Mouse (Mus musculus) liver, postnatal 0 days (tissue): ENCODE results near the gene Drc3. TPM values are rescaled to one million over a fixed set of nuclear protein-coding genes. Genes with fewer than 3 reads are reported as not detected.

Experiments
- ATAC-seq: fragments of 200-750 bp; cut with Nextera tagmentation; 2 replicates; pipeline ENCODE4 v1.8.0; 2017; ENCODE audit warnings: mild to moderate bottlenecking, moderate library complexity
- DNase-seq: peaks from one replicate; pipeline ENCODE4 v3.0.0-alpha.2; 2016
- H3K27ac ChIP-seq: fragments of 300-500 bp; sonication (generic); 2 replicates; pipeline ENCODE4 v1.5.1; 2014; ENCODE audit warnings: antibody characterized with exemption, moderate library complexity, mild to moderate bottlenecking, low read depth
- H3K27me3 ChIP-seq: fragments of 300-500 bp; sonication (generic); 2 replicates; pipeline ENCODE4 v1.6.1; 2014; ENCODE audit warnings: low read length, control low read depth, mixed read lengths; ENCODE audit not compliant: insufficient read depth
- H3K36me3 ChIP-seq: fragments of 300-500 bp; sonication (generic); replicated peaks from 2 replicates; pipeline ENCODE4 v1.6.1; 2014; ENCODE audit warnings: mild to moderate bottlenecking, control low read depth, low read length, moderate library complexity, mixed read lengths; ENCODE audit not compliant: insufficient read depth
- H3K4me1 ChIP-seq: fragments of 300-500 bp; sonication (generic); 2 replicates; pipeline ENCODE4 v1.6.1; 2014; ENCODE audit warnings: antibody characterized with exemption, mild to moderate bottlenecking, control low read depth; ENCODE audit not compliant: insufficient read depth
- H3K4me2 ChIP-seq: fragments of 300-500 bp; sonication (generic); 2 replicates; pipeline ENCODE4 v1.6.1; 2014; ENCODE audit warnings: low read depth, mild to moderate bottlenecking, low read length, moderate library complexity, mixed read lengths
- H3K4me3 ChIP-seq: fragments of 300-500 bp; sonication (generic); 2 replicates; pipeline ENCODE4 v1.5.1; 2014; ENCODE audit warnings: low read depth, low read length
- H3K9ac ChIP-seq: fragments of 300-500 bp; sonication (generic); replicated peaks from 2 replicates; pipeline ENCODE4 v1.6.1; 2014; ENCODE audit warnings: mild to moderate bottlenecking, moderate library complexity
- H3K9me3 ChIP-seq: fragments of 300-500 bp; sonication (generic); 2 replicates; pipeline ENCODE4 v1.6.1; 2016; ENCODE audit warnings: mild to moderate bottlenecking, control low read depth, low read length, mixed read lengths
- CTCF ChIP-seq: sonication (generic); IDR thresholded peaks from 2 replicates; pipeline ENCODE4 v1.5.1; 2016; ENCODE audit warnings: antibody characterized with exemption, low read depth
- EP300 ChIP-seq: IDR thresholded peaks from 2 replicates; pipeline ENCODE4 v1.6.1; 2016; ENCODE audit warnings: antibody characterized with exemption, low read depth, mild to moderate bottlenecking
- WGBS: fragments of 180-500 bp; shearing (Covaris S2); extraction: QIAGEN DNeasy Blood & Tissue Kit; methylation state at CpG from one replicate; pipeline ENCODE4 v1.1.7; 2014; ENCODE audit not compliant: insufficient replicate concordance; 5-methylcytosine and 5-hydroxymethylcytosine counted together
- polyA plus RNA-seq: library from polyadenylated mRNA; unstranded; fragments of >200 nt; fragmentation: Nextera tagmentation; extraction: Ambion mirVana; gene quantifications from 2 replicates; pipeline ENCODE4 v1.2.1, GENCODE M21; 2015

Gene Drc3
- polyA plus RNA-seq, 1 experiment from 2014 or later, result 0.54 TPM

DNA sequence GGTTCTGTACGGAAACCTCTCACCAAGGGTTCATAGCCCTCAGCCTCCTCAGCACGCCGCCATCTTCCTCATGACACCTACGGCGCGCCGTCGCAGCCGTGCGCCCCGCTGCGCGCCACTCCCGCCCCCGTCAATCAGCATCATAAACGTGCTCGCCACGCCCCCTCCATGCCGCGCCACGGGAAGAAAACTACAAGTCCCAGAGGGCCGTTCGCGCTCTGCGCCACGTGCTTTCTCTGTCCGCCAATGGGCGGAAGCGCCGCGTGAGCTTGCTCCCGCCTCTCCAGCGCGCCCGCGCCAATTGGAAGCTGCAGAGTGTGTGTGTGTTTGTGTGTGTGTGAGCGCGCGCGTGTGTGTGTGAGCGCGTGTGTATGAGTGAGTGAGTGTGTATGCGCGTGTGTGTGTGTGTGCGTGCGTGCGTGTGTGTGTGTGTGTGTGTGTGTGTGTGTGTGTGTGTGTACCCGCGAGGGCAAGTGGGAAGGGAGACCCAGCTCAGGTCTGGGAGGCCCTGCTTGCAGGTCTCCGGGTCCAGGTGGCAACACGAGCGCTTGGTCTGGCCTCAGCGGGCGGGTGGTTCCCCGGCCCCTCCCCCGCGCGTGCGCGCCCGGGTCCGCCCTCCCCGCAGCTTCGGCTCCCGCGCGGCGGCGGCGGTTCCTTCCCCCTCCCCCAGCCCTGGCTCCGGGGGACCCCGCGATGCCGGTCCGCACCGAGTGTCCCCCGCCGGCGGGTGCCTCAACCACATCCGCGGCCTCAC is 64.0 kb downstream of the Drc3 start, which contains the start of gene Gid4:
Gene Gid4, plus strand, starts transcription at position 183 of the 754 bp plus-strand sequence.
- TF ChIP-seq CTCF, result no peak
- no peak for TF ChIP-seq EP300
- ATAC-seq (peak; percentile 93), DNase-seq (peak; percentile 99)
- peak within 1 kb of the TSS; percentile 95 for H3K4me2 ChIP-seq
- no peaks in the 10 kb centered on the region for H3K36me3 ChIP-seq
- H3K27me3 ChIP-seq, result no peaks in the 10 kb centered on the region
- no peaks in the 10 kb centered on the region for H3K9me3 ChIP-seq
- H3K9ac ChIP-seq, result peak within 1 kb of the TSS; percentile 87
- WGBS, result 1% methylated on average over 54 of the region's 81 CpGs
- peak within 1 kb of the TSS; percentile 95 for H3K4me3 ChIP-seq
- H3K27ac ChIP-seq, result peak within 1 kb of the TSS; percentile 90
- peaks cover 26% of the 10 kb centered on the region for H3K4me1 ChIP-seq

DNA sequence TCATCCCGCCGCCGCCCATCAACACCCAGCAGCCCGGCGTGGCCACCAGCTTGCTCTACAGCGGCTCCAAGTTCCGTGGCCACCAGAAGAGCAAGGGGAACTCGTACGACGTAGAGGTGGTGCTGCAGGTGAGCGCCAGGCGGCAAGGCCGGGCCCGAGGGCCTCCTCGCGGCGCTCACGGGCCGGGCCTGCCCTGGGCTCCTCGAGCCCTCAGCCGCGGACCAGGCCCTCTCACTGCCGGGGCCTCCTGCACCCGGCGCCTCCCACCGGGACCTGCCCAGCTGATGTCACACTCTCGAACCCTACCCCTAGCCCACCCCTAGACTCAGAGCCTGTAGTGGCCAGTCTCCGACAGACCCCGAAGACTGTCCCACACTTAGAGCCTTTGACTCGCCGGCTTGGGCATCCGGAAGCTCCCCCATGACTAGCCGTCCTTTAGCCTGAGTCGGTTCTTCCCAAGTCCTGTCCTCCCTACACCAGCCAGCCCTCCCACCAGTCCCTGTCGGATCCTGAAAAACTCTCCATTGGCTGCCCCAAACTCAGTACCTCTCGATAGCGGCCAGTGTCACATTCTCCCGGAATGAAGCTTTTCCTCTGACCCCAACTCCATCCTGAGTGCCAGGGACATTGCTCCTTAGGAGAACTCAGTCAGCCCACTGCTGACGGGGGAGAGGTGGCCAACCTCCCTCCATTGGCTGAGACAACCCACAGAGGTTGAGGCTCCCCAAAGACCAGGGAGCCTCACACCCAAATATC is 64.8 kb downstream of the Drc3 start, which contains the start of gene Atpaf2:
Gene Atpaf2, minus strand, starts transcription at position 741 of the 756 bp plus-strand sequence.
- H3K4me1 ChIP-seq, result peaks cover 26% of the 10 kb centered on the region
- no peaks in the 10 kb centered on the region for H3K9me3 ChIP-seq
- H3K9ac ChIP-seq, result peak within 1 kb of the TSS; percentile 87
- DNase-seq, result peak; percentile 28
- WGBS, result 2% methylated on average over 33 of the region's 39 CpGs
- ATAC-seq, result peak; percentile 20
- H3K27me3 ChIP-seq, result no peaks in the 10 kb centered on the region
- no peaks in the 10 kb centered on the region for H3K36me3 ChIP-seq
- H3K4me2 ChIP-seq, result peak within 1 kb of the TSS; percentile 95
- peak within 1 kb of the TSS; percentile 95 for H3K4me3 ChIP-seq
- peak within 1 kb of the TSS; percentile 89 for H3K27ac ChIP-seq
- no peak for TF ChIP-seq EP300
- 0 out of 2 replicates have a peak, but pooled peaks have one; percentile 6 for TF ChIP-seq CTCF

DNA sequence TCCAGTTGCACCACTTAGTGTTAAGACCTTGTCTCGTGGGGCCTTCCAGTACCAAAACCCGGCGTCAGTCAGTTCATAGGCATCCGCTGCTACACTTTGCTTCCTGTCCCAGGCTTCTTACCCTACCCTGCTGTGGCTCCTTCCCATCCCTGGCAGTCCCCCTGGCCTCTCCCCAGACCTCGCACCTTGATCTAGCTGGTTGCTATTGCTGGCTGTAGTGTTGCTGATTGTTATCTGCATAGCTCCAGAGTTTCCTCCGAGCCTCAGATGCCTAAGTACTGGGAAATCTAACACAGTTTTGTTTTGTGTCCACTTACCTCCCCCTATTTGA is 65.3 kb downstream of the Drc3 start:
- H3K36me3 ChIP-seq, result no peaks in the 10 kb centered on the region
- 10% methylated on average over 6 of the region's 6 CpGs for WGBS
- peak overlapping the region; percentile 95 for H3K4me2 ChIP-seq
- peaks cover 26% of the 10 kb centered on the region for H3K4me1 ChIP-seq
- no peaks in the 10 kb centered on the region for H3K9me3 ChIP-seq
- peak overlapping the region; percentile 87 for H3K9ac ChIP-seq
- H3K27ac ChIP-seq, result peak overlapping the region; percentile 89; the same call in 1 of the 2 replicates
- peak overlapping the region; percentile 95 for H3K4me3 ChIP-seq
- TF ChIP-seq EP300, result no peak
- TF ChIP-seq CTCF, result no peak
- no peaks in the 10 kb centered on the region for H3K27me3 ChIP-seq
- ATAC-seq (no peak), DNase-seq (no peak)

DNA sequence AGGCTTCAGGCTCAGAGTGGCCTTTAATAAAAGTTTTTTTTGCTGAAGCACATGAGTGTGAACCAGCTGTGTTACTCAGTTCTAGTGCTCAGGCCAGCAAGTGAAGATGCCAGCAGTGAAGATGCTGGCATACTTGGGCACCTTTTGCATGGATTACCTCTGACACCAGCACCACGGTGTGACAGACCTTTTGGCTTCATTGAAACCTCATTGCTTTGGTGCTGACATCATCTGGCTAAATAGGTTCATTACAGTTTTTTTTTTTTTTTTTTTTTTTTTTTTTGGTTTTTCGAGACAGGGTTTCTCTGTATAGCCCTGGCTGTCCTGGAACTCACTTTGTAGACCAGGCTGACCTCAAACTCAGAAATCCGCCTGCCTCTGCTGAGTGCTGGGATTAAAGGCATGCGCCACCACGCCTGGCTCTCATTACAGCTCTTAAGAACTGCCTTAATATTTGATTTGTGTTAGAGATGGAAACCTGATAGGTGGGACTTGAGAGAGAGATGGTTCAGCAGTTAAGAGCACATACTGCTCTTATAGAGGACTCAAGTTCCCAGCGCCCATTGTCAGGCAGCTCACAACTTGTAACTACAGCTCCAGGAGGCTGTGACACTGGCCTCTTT is 69.0 kb downstream of the Drc3 start:
- H3K27ac ChIP-seq, result no peak overlapping the region
- ATAC-seq (no peak), DNase-seq (no peak)
- TF ChIP-seq EP300 (no peak), CTCF (peak; percentile 39; the same call in 1 of the 2 replicates)
- no peaks in the 10 kb centered on the region for H3K36me3 ChIP-seq
- H3K9me3 ChIP-seq, result no peaks in the 10 kb centered on the region
- no peak overlapping the region for H3K4me3 ChIP-seq
- H3K4me2 ChIP-seq, result no peak overlapping the region
- no peaks in the 10 kb centered on the region for H3K27me3 ChIP-seq
- H3K9ac ChIP-seq, result no peak overlapping the region
- 73% methylated on average over 5 of the region's 6 CpGs for WGBS
- peaks cover 15% of the 10 kb centered on the region for H3K4me1 ChIP-seq

DNA sequence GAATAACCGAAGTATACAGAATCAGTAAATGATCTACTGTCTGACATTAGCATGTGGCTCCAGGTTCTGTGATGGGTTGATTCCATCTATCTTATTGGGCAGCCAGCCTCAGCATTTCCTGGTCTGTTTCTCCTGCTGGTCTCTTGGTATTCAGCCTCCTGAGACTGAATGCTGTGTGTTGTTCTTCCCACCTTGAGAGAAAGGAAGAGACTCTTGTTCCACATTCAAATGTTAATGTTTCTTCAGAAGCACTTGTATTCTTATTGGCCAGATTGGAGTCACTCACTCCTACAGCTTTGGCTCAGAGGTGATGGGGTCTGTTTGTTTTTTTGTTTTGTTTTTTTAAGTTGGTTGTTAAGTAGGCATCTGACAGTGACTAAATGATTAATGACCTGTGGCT is 69.9 kb downstream of the Drc3 start:
- no peak overlapping the region for H3K4me3 ChIP-seq
- H3K4me2 ChIP-seq, result no peak overlapping the region
- no peak for ATAC-seq
- H3K27me3 ChIP-seq, result no peaks in the 10 kb centered on the region
- no peak for DNase-seq
- no peaks in the 10 kb centered on the region for H3K36me3 ChIP-seq
- H3K4me1 ChIP-seq, result peaks cover 13% of the 10 kb centered on the region
- no peaks in the 10 kb centered on the region for H3K9me3 ChIP-seq
- TF ChIP-seq CTCF, result no peak
- TF ChIP-seq EP300, result no peak
- WGBS, result 73% methylated on average over 1 of the region's 1 CpGs
- no peak overlapping the region for H3K27ac ChIP-seq
- no peak overlapping the region for H3K9ac ChIP-seq

DNA sequence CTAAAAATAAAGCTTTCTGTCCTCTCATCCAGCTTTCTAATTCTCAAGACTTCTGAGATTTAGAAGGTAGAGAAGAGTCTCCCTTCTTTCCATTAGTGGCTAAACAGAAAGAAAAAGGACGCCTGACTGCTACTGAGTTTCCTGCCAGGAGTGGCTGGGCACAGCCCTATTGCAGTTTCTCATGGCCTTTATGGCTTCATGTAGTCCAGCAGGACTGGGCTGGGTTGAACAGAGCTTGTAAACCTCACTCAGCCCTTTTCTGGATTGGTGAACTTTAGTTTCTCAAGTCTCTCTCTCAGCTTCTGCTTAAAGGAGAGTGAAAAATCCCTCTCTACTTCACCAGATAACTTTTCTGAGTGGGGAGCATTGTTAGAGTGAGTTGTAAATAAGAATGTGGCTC is 73.3 kb downstream of the Drc3 start:
- Histone ChIP-seq H3K27ac (no peak overlapping the region), H3K9ac (no peak overlapping the region), H3K4me2 (no peak overlapping the region), H3K4me1 (no peaks in the 10 kb centered on the region), H3K9me3 (no peaks in the 10 kb centered on the region), H3K36me3 (0 out of 2 replicates have a peak, but pooled peaks cover 8% of the 10 kb centered on the region), H3K27me3 (no peaks in the 10 kb centered on the region), H3K4me3 (no peak overlapping the region)
- no peak for ATAC-seq
- no peak for TF ChIP-seq EP300
- no peak for DNase-seq
- WGBS, result 73% methylated on average over 1 of the region's 1 CpGs
